Mouse (Mus musculus) hindbrain, embryonic 14.5 days (tissue): ENCODE measurements around the gene Ldlrad3. TPM values are rescaled to one million over a fixed set of nuclear protein-coding genes. Genes with fewer than 3 reads are reported as not detected.

ENCODE experiments used
- ATAC-seq: fragments of 200-750 bp; cut with Nextera tagmentation; 2 replicates; pipeline ENCODE4 v1.8.0; 2017; ENCODE audit warnings: moderate number of reproducible peaks, mild to moderate bottlenecking, moderate TSS enrichment, moderate library complexity; ENCODE audit not compliant: low FRiP score
- DNase-seq: peaks from one replicate; pipeline ENCODE4 v3.0.0-alpha.2; 2015; ENCODE audit warnings: low spot score
- H3K27ac ChIP-seq: fragments of 300-500 bp; sonication (generic); 2 replicates; pipeline ENCODE4 v1.5.1; 2014; ENCODE audit warnings: mild to moderate bottlenecking, moderate library complexity
- H3K27me3 ChIP-seq: fragments of 300-500 bp; sonication (generic); 2 replicates; pipeline ENCODE4 v1.6.1; 2014; ENCODE audit warnings: mild to moderate bottlenecking, low read length, mixed read lengths; ENCODE audit not compliant: control insufficient read depth, insufficient read depth
- H3K36me3 ChIP-seq: fragments of 300-500 bp; sonication (generic); replicated peaks from 2 replicates; pipeline ENCODE4 v1.6.1; 2014; ENCODE audit not compliant: control insufficient read depth, insufficient read depth
- H3K4me1 ChIP-seq: fragments of 300-500 bp; sonication (generic); replicated peaks from 2 replicates; pipeline ENCODE4 v1.6.1; 2014; ENCODE audit warnings: antibody characterized with exemption, low read length, mixed read lengths; ENCODE audit not compliant: control insufficient read depth, insufficient read depth
- H3K4me2 ChIP-seq: fragments of 300-500 bp; sonication (generic); replicated peaks from 2 replicates; pipeline ENCODE4 v1.6.1; 2014; ENCODE audit warnings: mild to moderate bottlenecking, moderate library complexity
- H3K4me3 ChIP-seq: fragments of 300-500 bp; sonication (generic); replicated peaks from 2 replicates; pipeline ENCODE4 v1.5.1; 2014; ENCODE audit warnings: mild to moderate bottlenecking, low read length
- H3K9ac ChIP-seq: fragments of 300-500 bp; sonication (generic); 2 replicates; pipeline ENCODE4 v1.6.1; 2014
- H3K9me3 ChIP-seq: fragments of 300-500 bp; sonication (generic); 2 replicates; pipeline ENCODE4 v1.6.1; 2016; ENCODE audit warnings: low read length; ENCODE audit not compliant: control insufficient read depth
- WGBS: fragments of 180-500 bp; shearing (Covaris S2); extraction: QIAGEN DNeasy Blood & Tissue Kit; methylation state at CpG from one replicate; pipeline ENCODE4 v1.1.7; 2014; 5-methylcytosine and 5-hydroxymethylcytosine counted together
- polyA plus RNA-seq: library from polyadenylated mRNA; unstranded; fragments of >200 nt; fragmentation: Nextera tagmentation; extraction: Ambion mirVana; gene quantifications from 2 replicates; pipeline ENCODE4 v1.2.1, GENCODE M21; 2014

Ldlrad3 gene
- polyA plus RNA-seq, 1 experiment from 2014 or later: 29.4 TPM

- ATAC-seq: no peak
Observed at GRCm38 (mm10) chr2:101981964-101982498, 204.2 kb downstream of the Ldlrad3 start.

DNA sequence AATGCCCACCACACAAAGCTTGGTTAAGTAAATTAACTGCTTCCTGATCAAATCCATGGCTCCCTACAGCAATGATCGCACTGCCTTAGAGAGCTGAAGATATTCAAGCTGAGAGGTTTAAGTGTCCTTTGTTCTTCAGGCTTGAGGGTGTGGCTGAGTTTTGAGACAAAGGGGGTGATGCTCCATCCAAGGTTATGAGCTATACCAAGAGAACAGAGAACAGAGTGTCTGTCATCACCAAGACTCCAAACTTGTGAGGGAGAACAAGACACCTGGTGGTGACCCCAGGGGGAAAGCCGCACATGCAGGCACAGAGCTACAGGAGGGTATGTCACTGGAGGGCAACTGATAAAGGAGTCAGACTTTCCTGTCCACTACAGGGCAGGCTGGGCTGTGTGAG, 205.0 kb downstream of the Ldlrad3 start:
- H3K4me3 ChIP-seq: no peak overlapping the region
- ATAC-seq (no peak), DNase-seq (no peak)
- no peaks in the 10 kb centered on the region for H3K9me3 ChIP-seq
- no peaks in the 10 kb centered on the region for H3K36me3 ChIP-seq
- H3K4me1 ChIP-seq: peaks cover 36% of the 10 kb centered on the region
- H3K9ac ChIP-seq: no peak overlapping the region
- WGBS: 67% methylated on average over 2 of the region's 2 CpGs
- no peak overlapping the region for H3K27ac ChIP-seq
- H3K27me3 ChIP-seq: no peaks in the 10 kb centered on the region
- H3K4me2 ChIP-seq: no peak overlapping the region

More at GRCm38 (mm10) chr2:101981964-101982498, 204.2 kb downstream of the Ldlrad3 start:
- Histone ChIP-seq H3K27ac (no peak overlapping the region), H3K27me3 (no peaks in the 10 kb centered on the region), H3K9ac (no peak overlapping the region), H3K9me3 (no peaks in the 10 kb centered on the region), H3K4me3 (no peak overlapping the region), H3K36me3 (no peaks in the 10 kb centered on the region), H3K4me1 (peaks cover 36% of the 10 kb centered on the region), H3K4me2 (no peak overlapping the region)
- 91% methylated on average over 6 of the region's 6 CpGs for WGBS
- no peak for DNase-seq

GRCm38 (mm10) chr2:101980456-101980947, 205.7 kb downstream of the Ldlrad3 start:
- no peaks in the 10 kb centered on the region for H3K36me3 ChIP-seq
- no peak for ATAC-seq
- H3K9me3 ChIP-seq: no peaks in the 10 kb centered on the region
- no peak for DNase-seq
- H3K4me2 ChIP-seq: no peak overlapping the region
- H3K4me3 ChIP-seq: no peak overlapping the region
- H3K4me1 ChIP-seq: peaks cover 36% of the 10 kb centered on the region
- no peak overlapping the region for H3K9ac ChIP-seq
- no peaks in the 10 kb centered on the region for H3K27me3 ChIP-seq
- peak overlapping the region; percentile 90 for H3K27ac ChIP-seq
- WGBS: 42% methylated on average over 8 of the region's 8 CpGs

GRCm38 (mm10) chr2:101978534-101979525, 207.4 kb downstream of the Ldlrad3 start:
- Histone ChIP-seq H3K9me3 (no peaks in the 10 kb centered on the region), H3K36me3 (no peaks in the 10 kb centered on the region), H3K4me1 (peaks cover 36% of the 10 kb centered on the region), H3K4me2 (no peak overlapping the region; the same call in 1 of the 2 replicates), H3K27ac (peak overlapping the region; percentile 90), H3K27me3 (no peaks in the 10 kb centered on the region), H3K9ac (peak overlapping the region; percentile 16), H3K4me3 (no peak overlapping the region)
- DNase-seq: peak; percentile 81
- 5% methylated on average over 21 of the region's 21 CpGs for WGBS
- peak; percentile 69 for ATAC-seq

DNA sequence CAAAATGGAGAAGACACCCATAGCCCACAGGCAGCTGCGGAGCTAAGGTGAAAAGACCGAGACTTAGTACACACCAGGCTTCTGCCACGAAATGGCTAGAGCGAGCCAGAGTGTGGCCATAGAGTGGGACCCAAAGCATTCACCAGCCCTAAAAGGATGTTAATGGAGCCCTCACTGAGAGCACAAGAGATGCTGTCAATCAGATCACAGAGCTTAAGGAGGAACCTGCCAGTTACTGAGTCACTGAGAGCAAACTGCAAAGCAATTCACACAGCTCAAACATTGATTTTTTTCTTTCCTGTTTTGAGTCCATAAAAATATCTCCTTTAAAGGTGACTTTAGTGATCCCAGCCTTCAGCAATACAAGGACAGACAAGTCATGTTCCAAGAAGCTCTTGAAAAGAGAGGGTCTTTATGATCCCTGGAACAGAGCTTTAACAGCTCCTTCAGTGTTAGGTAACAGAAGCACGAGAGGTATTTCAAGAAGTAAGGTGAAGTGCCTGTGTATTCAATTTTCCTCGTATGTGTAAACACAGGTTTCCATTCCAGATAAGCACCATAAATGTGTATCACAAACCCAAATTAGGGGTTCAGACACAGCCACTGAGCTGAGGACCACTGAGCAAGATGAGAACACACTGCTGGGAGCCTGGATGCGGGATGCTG, 209.7 kb downstream of the Ldlrad3 start:
- H3K4me1 ChIP-seq: peaks cover 33% of the 10 kb centered on the region
- no peak overlapping the region for H3K4me2 ChIP-seq
- no peak overlapping the region for H3K9ac ChIP-seq
- WGBS: 64% methylated on average over 7 of the region's 7 CpGs
- DNase-seq: no peak
- H3K27ac ChIP-seq: 0 out of 2 replicates have a peak overlapping the region, but pooled peaks have one; percentile 2
- no peaks in the 10 kb centered on the region for H3K36me3 ChIP-seq
- no peak overlapping the region for H3K4me3 ChIP-seq
- H3K27me3 ChIP-seq: no peaks in the 10 kb centered on the region
- H3K9me3 ChIP-seq: no peaks in the 10 kb centered on the region
- no peak for ATAC-seq

DNA sequence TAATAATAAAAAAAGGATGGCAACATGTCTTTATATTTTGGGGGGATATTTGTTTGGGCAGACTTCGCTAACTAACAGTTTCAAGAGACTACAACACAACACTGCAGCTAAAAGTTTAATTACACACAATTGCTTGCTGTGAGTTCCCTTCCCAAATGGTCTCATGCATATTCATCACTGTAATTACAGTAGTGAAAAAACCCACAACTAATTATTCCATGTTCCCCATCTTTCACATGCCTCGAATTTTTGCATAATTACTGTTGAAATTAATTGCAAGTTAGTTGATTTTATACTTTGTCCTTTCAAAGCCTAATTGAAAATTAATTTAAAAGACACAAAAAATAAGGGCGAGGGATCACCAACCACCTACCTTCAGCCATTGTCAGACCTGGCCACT, 212.4 kb downstream of the Ldlrad3 start:
- Histone ChIP-seq H3K27me3 (no peaks in the 10 kb centered on the region), H3K9ac (no peak overlapping the region), H3K9me3 (no peaks in the 10 kb centered on the region), H3K27ac (no peak overlapping the region), H3K36me3 (no peaks in the 10 kb centered on the region), H3K4me3 (no peak overlapping the region), H3K4me1 (peaks cover 14% of the 10 kb centered on the region), H3K4me2 (no peak overlapping the region)
- 56% methylated on average over 3 of the region's 3 CpGs for WGBS
- DNase-seq: no peak
- no peak for ATAC-seq

- H3K9ac ChIP-seq: no peak overlapping the region
- no peaks in the 10 kb centered on the region for H3K36me3 ChIP-seq
- no peak overlapping the region for H3K4me2 ChIP-seq
- DNase-seq: no peak
- no peaks in the 10 kb centered on the region for H3K9me3 ChIP-seq
- WGBS: 13% methylated on average over 4 of the region's 4 CpGs
- H3K27ac ChIP-seq: peak overlapping the region; percentile 57; the same call in 1 of the 2 replicates
- H3K4me3 ChIP-seq: no peak overlapping the region
- H3K4me1 ChIP-seq: peaks cover 32% of the 10 kb centered on the region
- no peak for ATAC-seq
- H3K27me3 ChIP-seq: no peaks in the 10 kb centered on the region
Observed at GRCm38 (mm10) chr2:101967601-101968000, 218.6 kb downstream of the Ldlrad3 start.

DNA sequence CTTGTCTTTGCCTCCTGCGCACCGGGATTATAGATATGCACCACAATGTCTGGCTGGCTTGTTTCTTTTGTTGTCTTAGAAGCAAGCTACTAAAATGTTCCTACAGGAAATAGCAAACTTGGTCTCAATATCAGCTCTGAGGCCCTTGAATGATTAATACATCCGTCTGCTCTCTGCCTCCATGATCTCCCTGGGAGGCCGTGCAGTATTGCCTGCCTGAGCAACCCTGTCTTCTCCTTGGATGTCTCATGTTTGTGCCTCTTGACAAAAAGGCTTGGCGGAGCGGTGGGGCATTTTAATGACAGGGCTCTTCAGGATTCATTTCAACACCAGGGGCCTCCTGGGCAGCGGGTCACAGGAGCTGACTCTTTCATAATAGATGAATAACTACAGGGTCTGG, 219.0 kb downstream of the Ldlrad3 start:
- Histone ChIP-seq H3K36me3 (no peaks in the 10 kb centered on the region), H3K4me1 (peaks cover 35% of the 10 kb centered on the region), H3K9me3 (no peaks in the 10 kb centered on the region), H3K27ac (peak overlapping the region; percentile 57), H3K27me3 (no peaks in the 10 kb centered on the region), H3K9ac (no peak overlapping the region), H3K4me3 (no peak overlapping the region), H3K4me2 (no peak overlapping the region)
- ATAC-seq (no peak), DNase-seq (no peak)
- 28% methylated on average over 7 of the region's 7 CpGs for WGBS

- no peak overlapping the region for H3K4me2 ChIP-seq
- ATAC-seq (no peak), DNase-seq (no peak)
- peaks cover 45% of the 10 kb centered on the region for H3K4me1 ChIP-seq
- no peak overlapping the region for H3K4me3 ChIP-seq
- no peak overlapping the region for H3K9ac ChIP-seq
- H3K9me3 ChIP-seq: no peaks in the 10 kb centered on the region
- H3K27me3 ChIP-seq: no peaks in the 10 kb centered on the region
- peak overlapping the region; percentile 47 for H3K27ac ChIP-seq
- H3K36me3 ChIP-seq: no peaks in the 10 kb centered on the region
- WGBS: 51% methylated on average over 4 of the region's 4 CpGs
Observed at GRCm38 (mm10) chr2:101966017-101966416, 220.2 kb downstream of the Ldlrad3 start.
